Mouse (Mus musculus): ENCODE measurements at regions not wholly inside any gene's neighbourhood (a gene's known extent, or its start where the extent isn't known, plus 50 kb on each side); places are given as distances from the start of the nearest gene placed in this dataset.

DNA sequence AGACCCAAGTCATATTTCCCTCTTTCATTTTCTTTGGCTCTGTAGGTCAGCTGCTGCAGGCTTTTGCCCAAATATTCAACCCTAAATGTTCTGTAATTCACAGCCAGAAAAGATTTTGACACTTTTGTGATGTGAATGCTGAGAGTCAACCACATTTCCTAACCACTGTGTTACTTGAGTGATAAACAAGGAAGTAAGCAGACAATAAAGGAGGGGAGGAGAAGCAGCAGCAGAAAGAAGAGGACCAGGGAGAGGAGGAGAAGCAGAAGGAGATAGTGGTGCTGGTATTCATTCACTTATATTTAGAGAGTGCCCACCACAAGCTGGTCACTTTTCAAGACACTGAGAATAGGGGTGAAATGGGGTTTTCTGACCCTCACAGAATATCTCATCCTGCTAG, 404.5 kb upstream of the Meis1 start:
- TF ChIP-seq ZNF384 (IDR thresholded peaks at IDR 0.05; ENCODE audit: low read depth, low read length) = no peak
- TF ChIP-seq CHD2 (IDR thresholded peaks at IDR 0.05; ENCODE audit: low read depth, low read length) = no peak
- no peak for TF ChIP-seq ZC3H11A (IDR thresholded peaks at IDR 0.05; ENCODE audit: borderline replicate concordance, low read depth, low read length)
- TF ChIP-seq HCFC1 (IDR thresholded peaks at IDR 0.05; ENCODE audit: borderline replicate concordance, insufficient read depth, low read length) = no peak
- no peak for TF ChIP-seq MAFK (IDR thresholded peaks at IDR 0.05; ENCODE audit: insufficient read depth, low read depth, low read length)

Measured in ES-E14 (cell line).